Comparison of ENCODE assay signal across 8 mouse cellular contexts in genomic region chr16:5203668-5204433, GRCm38 (mm10). TPM values are rescaled to one million over a fixed set of nuclear protein-coding genes. Genes with fewer than 3 reads are reported as not detected.
DNase-seq lines count a peak whose midpoint lies in the region; ATAC-seq and TF ChIP-seq lines count a peak whose summit lies in the region.

TSS of gene Nagpa (minus strand) at chr16:5204012.

- H3K9ac ChIP-seq in forebrain, embryonic 13.5 days: peak within 1 kb of the TSS; percentile 71
- peak within 1 kb of the TSS; percentile 65 for H3K9ac ChIP-seq in heart, postnatal 0 days (replicated peaks; ENCODE audit: low read depth, low read length)
- peak within 1 kb of the TSS; percentile 56 for H3K9ac ChIP-seq in liver, embryonic 14.5 days (replicated peaks)
- H3K9ac ChIP-seq in neural tube, embryonic 11.5 days (ENCODE audit: low read length): peak within 1 kb of the TSS; percentile 71
- peak within 1 kb of the TSS; percentile 71 for H3K9ac ChIP-seq in stomach, embryonic 16.5 days (ENCODE audit: low read length)

- H3K36me3 ChIP-seq in forebrain, embryonic 13.5 days (ENCODE audit: poor library complexity, severe bottlenecking): no peaks in the 10 kb centered on the region
- H3K36me3 ChIP-seq in heart, postnatal 0 days (replicated peaks; ENCODE audit: control insufficient read depth, insufficient read depth, low read length): peaks cover 24% of the 10 kb centered on the region; the same call in 1 of the 2 replicates
- H3K36me3 ChIP-seq in liver, embryonic 14.5 days (replicated peaks; ENCODE audit: control insufficient read depth, insufficient read depth, low read depth): peaks cover 4% of the 10 kb centered on the region; the same call in 1 of the 2 replicates
- no peaks in the 10 kb centered on the region for H3K36me3 ChIP-seq in neural tube, embryonic 11.5 days (ENCODE audit: control insufficient read depth, insufficient read depth, low read length)
- no peaks in the 10 kb centered on the region for H3K36me3 ChIP-seq in stomach, embryonic 16.5 days (ENCODE audit: control insufficient read depth, insufficient read depth, low read length)

- WGBS in forebrain, embryonic 13.5 days: 6% methylated on average over 26 of the region's 40 CpGs
- whole genome bisulfite sequencing in heart, postnatal 0 days: 2% methylated on average over 40 of the region's 40 CpGs
- 2% methylated on average over 40 of the region's 40 CpGs for WGBS in liver, embryonic 14.5 days (ENCODE audit: insufficient replicate concordance)
- WGBS in neural tube, embryonic 11.5 days: 5% methylated on average over 39 of the region's 40 CpGs
- 4% methylated on average over 40 of the region's 40 CpGs for WGBS in stomach, embryonic 16.5 days

- TF ChIP-seq EP300 in heart, postnatal 0 days (IDR thresholded peaks at IDR 0.05; ENCODE audit: low read depth): no peak
- TF ChIP-seq EP300 in liver, embryonic 14.5 days (IDR thresholded peaks at IDR 0.05; ENCODE audit: low read depth): no peak

- peaks cover 6% of the 10 kb centered on the region for H3K4me1 ChIP-seq in forebrain, embryonic 13.5 days
- H3K4me1 ChIP-seq in heart, postnatal 0 days (ENCODE audit: control insufficient read depth, insufficient read depth): peaks cover 4% of the 10 kb centered on the region
- peaks cover 2 to 3% of the 10 kb centered on the region in 2 experiments; a peak in 1 of 4 replicates for H3K4me1 ChIP-seq in liver, embryonic 14.5 days (replicated peaks; ENCODE audit: control insufficient read depth in 2 of 2, insufficient read depth in 2 of 2, low read length in 1 of 2)
- H3K4me1 ChIP-seq in neural tube, embryonic 11.5 days (ENCODE audit: control insufficient read depth, insufficient read depth, low read length): no peaks in the 10 kb centered on the region
- peaks cover 5% of the 10 kb centered on the region; the same call in 1 of the 2 replicates for H3K4me1 ChIP-seq in stomach, embryonic 16.5 days (ENCODE audit: control insufficient read depth, insufficient read depth, low read length)

- H3K27me3 ChIP-seq in forebrain, embryonic 13.5 days: peaks cover 14% of the 10 kb centered on the region
- H3K27me3 ChIP-seq in heart, postnatal 0 days (ENCODE audit: control insufficient read depth, insufficient read depth, low read length): no peaks in the 10 kb centered on the region
- H3K27me3 ChIP-seq in liver, embryonic 14.5 days (ENCODE audit: control insufficient read depth, insufficient read depth, low read length): no peaks in the 10 kb centered on the region
- no peaks in the 10 kb centered on the region for H3K27me3 ChIP-seq in neural tube, embryonic 11.5 days (ENCODE audit: control insufficient read depth, insufficient read depth, low read length)
- H3K27me3 ChIP-seq in stomach, embryonic 16.5 days (ENCODE audit: control insufficient read depth, insufficient read depth, low read length): no peaks in the 10 kb centered on the region

- H3K4me2 ChIP-seq in forebrain, embryonic 13.5 days: peak within 1 kb of the TSS; percentile 95
- peak within 1 kb of the TSS; percentile 100 for H3K4me2 ChIP-seq in heart, postnatal 0 days (ENCODE audit: low read depth, low read length)
- peak within 1 kb of the TSS; percentile 79 for H3K4me2 ChIP-seq in liver, embryonic 14.5 days (ENCODE audit: low read depth)
- peak within 1 kb of the TSS; percentile 96 for H3K4me2 ChIP-seq in neural tube, embryonic 11.5 days (ENCODE audit: low read depth)
- peak within 1 kb of the TSS; percentile 74 for H3K4me2 ChIP-seq in stomach, embryonic 16.5 days (ENCODE audit: low read depth, low read length)

- DNase-seq in ES-CJ7 (ENCODE audit: low read depth, low spot score): peak; percentile 83
- DNase-seq in heart, postnatal 0 days (ENCODE audit: low spot score): peak; percentile 76
- peak; percentile 86 to 92 for DNase-seq in kidney, postnatal 36 days
- DNase-seq in liver, embryonic 14.5 days (ENCODE audit: low read depth in 3 of 3, low spot score in 3 of 3): peak; percentile 52 to 63 (median 60)
- peak; percentile 89 for DNase-seq in neural tube, embryonic 11.5 days (ENCODE audit: low spot score)

- no peak within 1 kb of the TSS for H3K27ac ChIP-seq in forebrain, embryonic 13.5 days
- peak within 1 kb of the TSS; percentile 28; the same call in 1 of the 2 replicates for H3K27ac ChIP-seq in heart, postnatal 0 days (ENCODE audit: low read depth)
- H3K27ac ChIP-seq in liver, embryonic 14.5 days: no peak within 1 kb of the TSS
- H3K27ac ChIP-seq in neural tube, embryonic 11.5 days (ENCODE audit: low read depth, low read length): no peak within 1 kb of the TSS
- H3K27ac ChIP-seq in stomach, embryonic 16.5 days (ENCODE audit: low read length): no peak within 1 kb of the TSS

- TF ChIP-seq CTCF in heart, postnatal 0 days (IDR thresholded peaks at IDR 0.05; ENCODE audit: low read depth): no peak
- no peak for TF ChIP-seq CTCF in liver, embryonic 14.5 days (IDR thresholded peaks at IDR 0.05; ENCODE audit: low read depth)

- ATAC-seq in cerebellum, adult (ENCODE audit: insufficient number of reproducible peaks, low FRiP score, low TSS enrichment): peak; percentile 78
- peak; percentile 96 for ATAC-seq in forebrain, embryonic 13.5 days
- ATAC-seq in heart, postnatal 0 days (ENCODE audit: insufficient read depth, low read depth): peak; percentile 90
- ATAC-seq in liver, embryonic 14.5 days (ENCODE audit: insufficient read depth): peak; percentile 73
- ATAC-seq in neural tube, embryonic 11.5 days (ENCODE audit: insufficient read depth, low FRiP score, low TSS enrichment): peak; percentile 90
- ATAC-seq in stomach, embryonic 16.5 days (ENCODE audit: insufficient read depth, low FRiP score): peak; percentile 90

- H3K4me3 ChIP-seq in forebrain, embryonic 13.5 days: peak within 1 kb of the TSS; percentile 81
- peak within 1 kb of the TSS; percentile 82 for H3K4me3 ChIP-seq in heart, postnatal 0 days (ENCODE audit: low read depth, low read length)
- peak within 1 kb of the TSS; percentile 79 to 82 for H3K4me3 ChIP-seq in liver, embryonic 14.5 days (ENCODE audit: insufficient read depth in 1 of 2, low read depth in 2 of 2, low read length in 2 of 2)
- H3K4me3 ChIP-seq in neural tube, embryonic 11.5 days (ENCODE audit: low read depth, low read length): peak within 1 kb of the TSS; percentile 86
- H3K4me3 ChIP-seq in stomach, embryonic 16.5 days (replicated peaks; ENCODE audit: low read length): peak within 1 kb of the TSS; percentile 70

- H3K9me3 ChIP-seq in forebrain, embryonic 13.5 days (replicated peaks): no peaks in the 10 kb centered on the region
- H3K9me3 ChIP-seq in heart, postnatal 0 days (replicated peaks; ENCODE audit: control insufficient read depth, low read length): no peaks in the 10 kb centered on the region
- no peaks in the 10 kb centered on the region for H3K9me3 ChIP-seq in liver, embryonic 14.5 days (ENCODE audit: control insufficient read depth, low read length)
- H3K9me3 ChIP-seq in neural tube, embryonic 11.5 days (ENCODE audit: control insufficient read depth, low read length): no peaks in the 10 kb centered on the region
- no peaks in the 10 kb centered on the region for H3K9me3 ChIP-seq in stomach, embryonic 16.5 days (replicated peaks; ENCODE audit: control insufficient read depth, low read length)

RNA-seq across cellular contexts. Expression of gene Nagpa, which starts in this region (rescaled TPM):
- 8.5 and 9.4 TPM in 2 replicates for polyA plus RNA-seq in forebrain, embryonic 13.5 days (2015; fragmentation: Nextera tagmentation; extraction: Ambion mirVana)
- 12.3 and 23.6 TPM in 2 replicates for total RNA-seq in heart, postnatal 0 days (2014; rRNA removed; ENCODE audit: low replicate concordance)
- 9.4 and 10.6 TPM in 2 replicates for polyA plus RNA-seq in heart, postnatal 0 days (2015; fragmentation: Nextera tagmentation; extraction: Ambion mirVana)
- polyA plus RNA-seq in liver, embryonic 14.5 days (2012; rRNA removed): 9.7 and 11.3 TPM in 2 replicates
- 9.2 and 11.5 TPM in 2 replicates for polyA plus RNA-seq in liver, embryonic 14.5 days (2014; fragmentation: Nextera tagmentation; extraction: Ambion mirVana)
- polyA plus RNA-seq in neural tube, embryonic 11.5 days (2014; fragmentation: Nextera tagmentation; extraction: Ambion mirVana): 13.6 and 16.9 TPM in 2 replicates
- 19.6 and 19.7 TPM in 2 replicates for polyA plus RNA-seq in stomach, embryonic 16.5 days (2015; fragmentation: Nextera tagmentation; extraction: Ambion mirVana)
